Mouse (Mus musculus): ENCODE measurements around the gene Sox13. TPM values are rescaled to one million over a fixed set of nuclear protein-coding genes. Genes with fewer than 3 reads are reported as not detected.

Sox13 gene
- polyA plus RNA-seq, 1 experiment from 2014 or later, result 13.7 TPM

DNA sequence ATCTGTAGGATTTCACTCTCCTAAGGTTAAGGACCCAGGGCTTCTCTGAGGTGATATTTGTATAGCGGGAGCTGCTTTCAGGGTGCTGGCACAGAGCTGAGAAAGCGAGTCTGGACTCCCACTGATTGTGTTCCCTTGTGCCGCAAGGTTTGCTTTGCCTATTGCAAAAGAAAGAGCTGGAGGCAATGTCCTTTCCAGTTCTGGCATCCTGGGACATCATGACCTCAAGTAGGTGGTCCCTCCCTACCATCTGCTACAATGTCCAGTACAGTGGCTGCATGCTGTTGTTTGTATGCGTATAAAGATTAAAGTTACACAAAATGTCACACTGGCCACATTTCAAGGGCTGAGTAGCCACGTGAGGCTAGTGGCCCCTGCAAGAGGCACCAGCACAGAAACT, 62.1 kb downstream of the Sox13 start:
- Histone ChIP-seq H3K36me3 (ENCODE audit: insufficient read depth, low read length) (no peaks in the 10 kb centered on the region), H3K4me2 (ENCODE audit: low read length) (no peak overlapping the region), H3K9me3 (replicated peaks; ENCODE audit: low read length) (no peaks in the 10 kb centered on the region), H3K4me3 (replicated peaks; ENCODE audit: low read depth, low read length) (no peak overlapping the region), H3K27me3 (ENCODE audit: insufficient read depth, low read length) (no peaks in the 10 kb centered on the region), H3K27ac (no peak overlapping the region), H3K9ac (ENCODE audit: low read depth, low read length) (no peak overlapping the region), H3K4me1 (replicated peaks; ENCODE audit: insufficient read depth, low read length) (no peaks in the 10 kb centered on the region; the same call in 1 of the 2 replicates)
- no peak for DNase-seq (ENCODE audit: low spot score)
- 92% methylated on average over 5 of the region's 5 CpGs for WGBS
- ATAC-seq (replicated peaks; ENCODE audit: low FRiP score, low read depth), result no peak
- no peak for TF ChIP-seq CTCF (IDR thresholded peaks at IDR 0.05; ENCODE audit: low read depth)

DNA sequence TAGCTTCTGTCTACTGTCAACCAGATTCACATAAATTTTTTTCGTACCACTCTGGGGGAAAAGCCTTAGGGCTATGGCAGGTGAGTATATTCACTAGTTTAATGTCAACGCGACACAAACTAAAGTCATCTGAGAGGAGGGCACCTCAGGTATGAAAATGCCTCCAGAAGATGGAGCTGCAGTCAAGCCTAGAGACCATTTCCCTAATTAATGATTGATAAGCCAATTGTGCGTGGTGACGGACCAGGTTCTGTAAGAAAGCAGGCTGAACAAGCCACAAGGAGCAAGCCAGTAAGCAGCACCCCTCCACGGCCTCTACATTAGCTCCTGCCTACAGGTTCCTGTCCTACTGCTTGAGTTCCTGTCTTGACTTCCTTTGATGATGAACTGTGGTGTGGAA, 63.2 kb downstream of the Sox13 start:
- 84% methylated on average over 6 of the region's 6 CpGs for WGBS
- DNase-seq (ENCODE audit: low spot score), result no peak
- no peak overlapping the region for H3K9ac ChIP-seq (ENCODE audit: low read depth, low read length)
- H3K4me1 ChIP-seq (replicated peaks; ENCODE audit: insufficient read depth, low read length), result peaks cover 5% of the 10 kb centered on the region; the same call in 1 of the 2 replicates
- TF ChIP-seq CTCF (IDR thresholded peaks at IDR 0.05; ENCODE audit: low read depth), result peak; percentile 17; the same call in 1 of the 2 replicates
- no peaks in the 10 kb centered on the region for H3K36me3 ChIP-seq (ENCODE audit: insufficient read depth, low read length)
- H3K4me3 ChIP-seq (replicated peaks; ENCODE audit: low read depth, low read length), result no peak overlapping the region
- H3K27me3 ChIP-seq (ENCODE audit: insufficient read depth, low read length), result no peaks in the 10 kb centered on the region
- no peak for ATAC-seq (replicated peaks; ENCODE audit: low FRiP score, low read depth)
- H3K4me2 ChIP-seq (ENCODE audit: low read length), result no peak overlapping the region
- H3K9me3 ChIP-seq (replicated peaks; ENCODE audit: low read length), result no peaks in the 10 kb centered on the region
- no peak overlapping the region for H3K27ac ChIP-seq

GRCm38 (mm10) chr1:133356330-133356729, 67.8 kb downstream of the Sox13 start:
- H3K27me3 ChIP-seq (ENCODE audit: insufficient read depth, low read length), result no peaks in the 10 kb centered on the region
- 37% methylated on average over 8 of the region's 8 CpGs for WGBS

DNA sequence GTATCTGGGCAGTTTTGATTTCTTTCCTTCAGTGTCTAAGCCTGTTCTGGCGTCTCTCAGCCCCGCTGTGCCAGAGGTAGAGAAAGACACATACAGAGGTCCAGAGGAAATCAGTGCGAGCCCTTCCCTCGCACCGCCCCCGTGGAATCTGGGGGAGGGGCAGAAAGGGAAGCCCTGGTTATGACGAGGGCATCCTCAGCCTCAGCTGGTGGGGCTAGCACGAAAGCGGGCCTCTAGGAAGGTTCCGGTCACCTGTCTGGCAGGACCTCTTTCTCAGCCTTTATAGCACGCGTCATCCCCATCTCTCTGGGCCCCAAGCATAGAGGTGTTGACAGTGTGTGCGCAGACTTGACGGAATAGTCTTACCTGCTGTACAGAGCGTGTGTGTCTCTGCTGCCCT, 68.3 kb downstream of the Sox13 start:
- Histone ChIP-seq H3K9me3 (replicated peaks; ENCODE audit: low read length) (no peaks in the 10 kb centered on the region), H3K36me3 (ENCODE audit: insufficient read depth, low read length) (no peaks in the 10 kb centered on the region), H3K4me2 (ENCODE audit: low read length) (no peak overlapping the region), H3K4me3 (replicated peaks; ENCODE audit: low read depth, low read length) (no peak overlapping the region), H3K4me1 (replicated peaks; ENCODE audit: insufficient read depth, low read length) (0 out of 2 replicates have a peak, but pooled peaks cover 5% of the 10 kb centered on the region), H3K27me3 (ENCODE audit: insufficient read depth, low read length) (no peaks in the 10 kb centered on the region), H3K9ac (ENCODE audit: low read depth, low read length) (no peak overlapping the region), H3K27ac (no peak overlapping the region)
- DNase-seq (ENCODE audit: low spot score) (no peak), ATAC-seq (replicated peaks; ENCODE audit: low FRiP score, low read depth) (no peak)
- TF ChIP-seq CTCF (IDR thresholded peaks at IDR 0.05; ENCODE audit: low read depth), result no peak
- WGBS, result 48% methylated on average over 15 of the region's 15 CpGs

More at GRCm38 (mm10) chr1:133356330-133356729, 67.8 kb downstream of the Sox13 start:
- Histone ChIP-seq H3K36me3 (ENCODE audit: insufficient read depth, low read length) (no peaks in the 10 kb centered on the region), H3K9ac (ENCODE audit: low read depth, low read length) (no peak overlapping the region), H3K4me2 (ENCODE audit: low read length) (no peak overlapping the region), H3K9me3 (replicated peaks; ENCODE audit: low read length) (no peaks in the 10 kb centered on the region), H3K27ac (no peak overlapping the region), H3K4me1 (replicated peaks; ENCODE audit: insufficient read depth, low read length) (0 out of 2 replicates have a peak, but pooled peaks cover 5% of the 10 kb centered on the region), H3K4me3 (replicated peaks; ENCODE audit: low read depth, low read length) (no peak overlapping the region)
- DNase-seq (ENCODE audit: low spot score) (no peak), ATAC-seq (replicated peaks; ENCODE audit: low FRiP score, low read depth) (no peak)
- no peak for TF ChIP-seq CTCF (IDR thresholded peaks at IDR 0.05; ENCODE audit: low read depth)

DNA sequence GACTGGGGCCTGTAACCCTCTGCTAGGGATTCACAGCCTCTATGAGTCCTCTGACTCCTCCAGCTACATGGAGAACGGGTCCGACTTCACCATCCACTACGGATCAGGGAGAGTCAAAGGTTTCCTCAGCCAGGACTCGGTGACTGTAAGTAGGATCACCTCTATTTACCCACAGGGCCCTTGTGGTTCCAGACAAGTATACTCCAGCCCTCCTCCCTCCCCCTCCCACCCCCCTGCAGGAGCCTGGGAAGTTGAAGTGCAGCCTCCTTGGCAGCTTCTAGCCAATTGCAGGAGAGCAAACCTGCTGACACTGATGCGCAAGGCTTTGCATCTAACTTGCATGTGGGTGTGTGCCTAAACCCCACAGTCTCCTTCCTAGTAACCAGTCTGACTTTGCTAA, 68.7 kb downstream of the Sox13 start:
- 43% methylated on average over 5 of the region's 5 CpGs for WGBS
- Histone ChIP-seq H3K4me1 (replicated peaks; ENCODE audit: insufficient read depth, low read length) (0 out of 2 replicates have a peak, but pooled peaks cover 5% of the 10 kb centered on the region), H3K27ac (no peak overlapping the region), H3K4me3 (replicated peaks; ENCODE audit: low read depth, low read length) (no peak overlapping the region), H3K36me3 (ENCODE audit: insufficient read depth, low read length) (no peaks in the 10 kb centered on the region), H3K4me2 (ENCODE audit: low read length) (no peak overlapping the region), H3K9ac (ENCODE audit: low read depth, low read length) (no peak overlapping the region), H3K9me3 (replicated peaks; ENCODE audit: low read length) (no peaks in the 10 kb centered on the region), H3K27me3 (ENCODE audit: insufficient read depth, low read length) (no peaks in the 10 kb centered on the region)
- TF ChIP-seq CTCF (IDR thresholded peaks at IDR 0.05; ENCODE audit: low read depth), result no peak
- no peak for ATAC-seq (replicated peaks; ENCODE audit: low FRiP score, low read depth)
- DNase-seq (ENCODE audit: low spot score), result no peak

DNA sequence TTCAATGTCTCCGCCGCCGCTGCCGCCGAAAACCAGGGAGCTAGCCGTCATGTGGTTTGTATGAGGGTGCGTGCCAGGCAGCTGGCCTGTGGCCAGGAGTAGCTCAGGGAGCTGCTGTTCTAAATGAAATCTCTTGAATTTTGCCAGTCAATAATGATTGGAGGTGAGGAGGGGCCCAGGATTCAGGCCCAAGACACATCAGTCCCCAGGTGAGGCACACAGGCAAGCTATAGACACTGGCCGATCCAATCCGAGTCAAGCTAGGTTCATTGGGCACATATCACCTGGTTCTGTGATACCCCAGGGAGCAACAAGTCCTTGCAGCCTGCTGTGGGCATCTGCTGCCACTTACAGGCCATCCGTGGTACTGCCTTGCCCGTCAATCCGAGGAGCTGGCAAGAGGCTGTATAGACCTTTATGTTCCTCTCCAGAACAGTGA, 70.8 kb downstream of the Sox13 start:
- WGBS, result 53% methylated on average over 12 of the region's 12 CpGs
- DNase-seq (ENCODE audit: low spot score) (peak; percentile 73), ATAC-seq (replicated peaks; ENCODE audit: low FRiP score, low read depth) (peak; percentile 44; the same call in 1 of the 2 replicates)
- peak; percentile 98 for TF ChIP-seq CTCF (IDR thresholded peaks at IDR 0.05; ENCODE audit: low read depth)
- H3K9ac ChIP-seq (ENCODE audit: low read depth, low read length), result no peak overlapping the region
- H3K36me3 ChIP-seq (ENCODE audit: insufficient read depth, low read length), result no peaks in the 10 kb centered on the region
- no peak overlapping the region for H3K27ac ChIP-seq
- no peak overlapping the region for H3K4me2 ChIP-seq (ENCODE audit: low read length)
- H3K4me1 ChIP-seq (replicated peaks; ENCODE audit: insufficient read depth, low read length), result 0 out of 2 replicates have a peak, but pooled peaks cover 5% of the 10 kb centered on the region
- no peaks in the 10 kb centered on the region for H3K9me3 ChIP-seq (replicated peaks; ENCODE audit: low read length)
- no peaks in the 10 kb centered on the region for H3K27me3 ChIP-seq (ENCODE audit: insufficient read depth, low read length)
- no peak overlapping the region for H3K4me3 ChIP-seq (replicated peaks; ENCODE audit: low read depth, low read length)

- no peak for TF ChIP-seq CTCF (IDR thresholded peaks at IDR 0.05; ENCODE audit: low read depth)
- Histone ChIP-seq H3K9ac (ENCODE audit: low read depth, low read length) (no peak overlapping the region), H3K27ac (no peak overlapping the region), H3K4me1 (replicated peaks; ENCODE audit: insufficient read depth, low read length) (0 out of 2 replicates have a peak, but pooled peaks cover 5% of the 10 kb centered on the region), H3K36me3 (ENCODE audit: insufficient read depth, low read length) (no peaks in the 10 kb centered on the region), H3K9me3 (replicated peaks; ENCODE audit: low read length) (no peaks in the 10 kb centered on the region), H3K4me2 (ENCODE audit: low read length) (no peak overlapping the region), H3K27me3 (ENCODE audit: insufficient read depth, low read length) (no peaks in the 10 kb centered on the region), H3K4me3 (replicated peaks; ENCODE audit: low read depth, low read length) (no peak overlapping the region)
- 35% methylated on average over 9 of the region's 9 CpGs for WGBS
- DNase-seq (ENCODE audit: low spot score) (no peak), ATAC-seq (replicated peaks; ENCODE audit: low FRiP score, low read depth) (no peak)
Measured at GRCm38 (mm10) chr1:133351762-133352161, 72.4 kb downstream of the Sox13 start.

Data from kidney, postnatal 0 days (tissue).